Mouse (Mus musculus) A20 (cell line): ENCODE measurements around the gene Klra17.
A peak's percentile ranks its signal among the peaks of the same experiment; 100 is the strongest.
"Not testable (repeated sequence)": the region's sequence is repeated elsewhere in the genome, so short reads cannot be mapped to it uniquely, and the experiment has no call there.

ENCODE experiments used
- DNase-seq: peaks from one replicate; pipeline ENCODE4 v3.0.0-alpha.2; 2011; ENCODE audit warnings: low read depth, low spot score

Klra17 gene

DNA sequence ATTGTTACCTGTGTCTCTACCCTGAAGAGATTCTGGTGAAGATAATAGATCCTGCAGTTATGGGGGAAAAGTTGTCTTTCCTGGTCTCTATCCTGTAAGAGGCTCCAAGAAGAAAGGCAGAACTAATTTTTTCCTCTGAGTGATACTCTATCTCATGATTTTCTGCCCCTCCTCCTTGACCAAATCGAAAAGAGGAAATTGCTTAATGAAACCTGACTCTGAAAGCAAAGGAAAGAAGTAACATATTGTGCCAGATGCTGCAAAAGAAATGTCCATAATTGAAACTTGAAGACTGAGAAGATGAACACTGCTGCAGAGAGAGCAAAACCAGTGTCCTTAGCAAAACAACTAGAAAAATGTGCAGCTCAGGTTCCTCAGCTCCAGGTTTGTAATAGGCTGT lies at the start of gene Klra17:
TSS of gene Klra17 (minus strand) at position 124 of the 400 bp plus-strand sequence.
- DNase-seq = peak; percentile 2

DNA sequence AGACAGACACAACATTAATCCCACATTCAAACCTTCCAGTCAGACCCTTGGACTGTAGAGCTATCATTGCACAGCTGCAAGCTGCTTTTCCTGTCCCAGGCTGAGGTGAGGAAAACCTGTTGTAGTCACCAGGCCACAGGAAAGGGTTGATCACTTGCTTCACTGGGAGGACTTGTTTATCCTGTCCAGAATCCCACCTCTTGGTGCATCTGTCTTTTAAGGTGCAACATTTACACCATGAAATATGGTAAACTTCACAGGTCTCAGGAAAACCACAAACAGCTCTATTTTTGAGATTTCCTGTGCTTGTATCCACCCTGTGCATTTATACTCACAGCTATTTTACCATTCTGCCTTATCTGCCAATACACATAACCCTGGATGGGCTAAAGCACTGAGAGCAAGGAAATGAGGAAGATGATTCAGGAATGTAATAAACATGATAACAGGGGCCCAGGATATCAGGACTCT lies 41.0 kb upstream of the Klra17 start, which contains the start of gene Klra5:
TSS of gene Klra5 (minus strand) at position 175 of the 471 bp plus-strand sequence.
- DNase-seq = not testable (repeated sequence)

DNA sequence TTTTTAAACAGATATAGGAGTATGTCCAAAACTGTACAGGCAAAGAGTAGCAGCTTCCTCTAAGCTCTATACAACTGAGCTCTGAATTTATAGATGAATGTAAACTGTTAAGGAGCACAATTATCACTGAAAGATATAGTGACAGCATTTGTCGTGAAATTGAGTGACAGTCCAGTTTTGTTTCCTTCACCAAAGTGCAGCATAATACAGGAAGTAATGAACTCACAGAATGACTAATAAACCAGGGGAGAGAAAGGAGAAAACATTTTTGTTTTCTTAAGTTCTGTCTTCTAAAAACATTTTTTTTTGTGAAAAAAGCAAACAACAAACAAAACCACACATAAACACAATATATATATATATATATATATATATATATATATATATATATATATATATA lies 40.5 kb upstream of the Klra17 start:
- DNase-seq = no peak

DNA sequence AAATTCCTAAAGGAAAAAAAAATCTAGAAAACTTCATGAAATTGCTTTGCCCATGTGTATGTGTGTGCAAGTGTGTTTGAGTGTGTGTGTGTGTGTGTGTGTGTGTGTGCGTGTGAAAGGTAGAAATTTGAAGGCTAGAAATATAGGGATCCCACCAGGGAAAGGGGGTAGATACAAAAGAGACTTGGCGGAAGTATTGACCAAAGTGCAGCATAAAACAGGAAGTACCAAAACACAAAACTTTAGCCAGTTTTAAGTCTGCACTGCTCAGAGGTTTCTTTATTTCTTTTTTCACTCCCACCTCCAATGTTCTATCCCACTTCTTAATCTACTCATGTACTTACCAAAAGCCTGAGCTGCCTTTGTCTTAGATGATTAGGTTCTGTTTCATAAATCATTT lies 6.1 kb upstream of the Klra17 start:
- no peak for DNase-seq

DNA sequence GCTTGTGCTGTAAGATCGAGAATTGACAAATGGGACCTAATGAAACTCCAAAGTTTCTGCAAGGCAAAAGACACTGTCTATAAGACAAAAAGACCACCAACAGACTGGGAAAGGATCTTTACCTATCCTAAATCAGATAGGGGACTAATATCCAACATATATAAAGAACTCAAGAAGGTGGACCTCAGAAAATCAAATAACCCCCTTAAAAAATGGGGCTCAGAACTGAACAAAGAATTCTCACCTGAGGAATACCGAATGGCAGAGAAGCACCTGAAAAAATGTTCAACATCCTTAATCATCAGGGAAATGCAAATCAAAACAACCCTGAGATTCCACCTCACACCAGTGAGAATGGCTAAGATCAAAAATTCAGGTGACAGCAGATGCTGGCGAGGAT lies 14.1 kb downstream of the Klra17 start, which contains the start of gene Gm17631:
TSS of gene Gm17631 (plus strand) at position 301 of the 400 bp plus-strand sequence.
- not testable (repeated sequence) for DNase-seq

DNA sequence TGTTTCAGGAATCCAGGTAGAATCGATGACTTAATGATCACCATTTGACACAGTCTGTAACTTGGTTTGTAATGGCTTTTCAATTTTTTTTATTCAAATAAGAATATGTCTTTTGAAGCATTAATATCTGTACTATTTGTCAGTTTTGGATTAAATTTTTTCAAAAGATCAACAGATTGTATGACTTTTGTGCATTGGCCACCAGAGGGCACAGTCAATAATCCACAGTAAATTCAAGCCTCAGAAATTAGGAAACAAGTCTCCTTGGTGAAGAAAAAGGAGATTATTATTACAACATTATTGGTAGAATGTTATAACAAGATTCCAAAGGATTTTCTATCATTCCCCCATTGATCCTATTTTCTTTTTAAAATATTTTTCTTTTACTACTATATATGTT lies 50.9 kb downstream of the Klra17 start:
- no peak for DNase-seq

DNA sequence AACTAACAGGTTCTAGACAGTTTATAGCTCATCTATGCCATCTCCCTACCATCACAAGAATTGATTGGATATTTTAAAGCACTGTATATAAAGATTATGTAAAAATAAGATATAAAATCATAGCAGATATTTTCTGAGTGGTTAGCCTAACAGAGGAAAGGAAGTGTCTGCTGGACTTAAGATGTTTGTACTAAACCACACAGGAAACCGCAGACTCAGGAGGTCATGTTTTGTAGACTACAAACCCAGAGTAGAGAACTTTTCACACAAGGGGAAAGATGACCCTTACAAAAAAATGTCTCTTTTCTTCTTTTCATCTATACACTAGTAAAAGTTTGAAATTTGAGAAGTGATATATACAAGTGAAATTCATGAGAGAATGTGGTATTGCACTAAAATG lies 52.5 kb downstream of the Klra17 start:
- no peak for DNase-seq

DNA sequence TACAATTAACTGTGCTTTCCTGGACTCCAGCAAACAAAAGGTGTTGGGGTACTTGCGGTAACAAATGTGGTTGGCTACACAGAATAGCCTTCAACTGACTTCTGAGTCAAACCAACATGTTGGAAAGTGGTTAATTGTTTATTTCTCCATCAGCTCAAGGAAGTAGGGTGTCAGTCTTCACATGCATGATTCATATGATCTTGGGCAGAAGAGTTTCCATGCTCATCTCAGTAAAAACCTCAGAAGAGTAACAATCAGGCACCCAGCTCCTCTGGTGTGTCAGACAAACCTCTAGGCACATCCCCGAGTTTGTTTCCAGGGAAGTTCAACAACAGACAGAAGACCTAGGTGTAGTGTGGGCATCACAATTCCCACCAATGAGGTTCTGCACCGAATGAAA lies 58.7 kb downstream of the Klra17 start:
- no peak for DNase-seq

DNA sequence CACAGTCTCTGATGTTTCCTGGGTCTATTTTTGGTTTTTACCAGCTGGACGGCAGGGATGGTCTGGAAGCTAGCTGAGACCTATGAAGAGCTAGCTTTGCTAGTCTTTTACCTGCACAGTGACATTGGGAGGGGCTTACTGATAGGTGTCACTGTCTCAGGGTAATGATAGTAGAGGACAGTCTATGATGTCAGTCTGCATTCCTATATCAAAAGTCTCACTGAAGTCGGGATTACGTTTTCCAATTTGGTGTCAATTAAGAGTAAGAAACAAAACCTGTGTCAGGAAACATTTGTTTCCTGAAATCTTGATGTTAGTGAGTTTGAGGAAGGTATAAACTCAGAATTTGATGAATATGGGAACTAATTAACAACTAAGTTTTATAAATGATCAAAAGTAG lies 92.3 kb downstream of the Klra17 start, which contains the start of gene Gm156:
TSS of gene Gm156 (minus strand) at position 101 of the 400 bp plus-strand sequence.
- DNase-seq = not testable (repeated sequence)
